Mouse (Mus musculus) heart, adult 2 months (tissue): ENCODE measurements around the gene D1Pas1. TPM values are rescaled to one million over a fixed set of nuclear protein-coding genes. Genes with fewer than 3 reads are reported as not detected.

Experiments used
- DNase-seq, 2 experiments: peaks; one replicate each; pipeline ENCODE4 v3.0.0; 2021
- H3K27ac ChIP-seq: fragments of 200-600 bp; 2 replicates; pipeline ENCODE4 v1.8.1; 2022
- H3K27me3 ChIP-seq: fragments of 200-500 bp; 2 replicates; pipeline ENCODE4 v1.6.1; 2012; ENCODE audit warnings: mild to moderate bottlenecking, low read length, inconsistent platforms, mixed read lengths; ENCODE audit not compliant: control insufficient read depth, insufficient read depth
- H3K36me3 ChIP-seq: fragments of 200-500 bp; 2 replicates; pipeline ENCODE4 v1.6.1; 2012; ENCODE audit warnings: low read length, inconsistent platforms; ENCODE audit not compliant: control insufficient read depth, insufficient read depth
- H3K4me1 ChIP-seq: fragments of 200-500 bp; 2 replicates; pipeline ENCODE4 v1.6.1; 2011; ENCODE audit warnings: low read length; ENCODE audit not compliant: control insufficient read depth, insufficient read depth
- H3K4me3 ChIP-seq: fragments of 200-600 bp; 2 replicates; pipeline ENCODE4 v1.8.1; 2022
- H3K79me2 ChIP-seq: fragments of 200-500 bp; replicated peaks from 2 replicates; pipeline ENCODE4 v1.6.1; 2012; ENCODE audit warnings: mild to moderate bottlenecking, inconsistent platforms, low read length, moderate library complexity, mixed read lengths; ENCODE audit not compliant: control insufficient read depth, insufficient read depth
- H3K9ac ChIP-seq: fragments of 200-500 bp; 2 replicates; pipeline ENCODE4 v1.6.1; 2012; ENCODE audit warnings: low read depth, mild to moderate bottlenecking, control low read depth, inconsistent platforms, low read length, mixed read lengths
- CTCF ChIP-seq: fragments of 200-600 bp; IDR thresholded peaks from 2 replicates; pipeline ENCODE4 v1.8.1; 2022; ENCODE audit warnings: antibody characterized with exemption, mild to moderate bottlenecking, moderate library complexity
- EP300 ChIP-seq: fragments of 200-500 bp; IDR thresholded peaks from 2 replicates; pipeline ENCODE4 v1.6.1; 2011; ENCODE audit warnings: low read depth, low read length, control low read depth; ENCODE audit not compliant: insufficient read depth
- POLR2A ChIP-seq: fragments of 200-500 bp; IDR thresholded peaks from 2 replicates; pipeline ENCODE4 v1.6.1; 2011; ENCODE audit warnings: mild to moderate bottlenecking, low read depth, low read length, control low read depth; ENCODE audit not compliant: insufficient read depth
- WGBS: fragments of 180-500 bp; shearing (Covaris S2); methylation state at CpG from one replicate; pipeline ENCODE4 v1.1.7; 2018; 5-methylcytosine and 5-hydroxymethylcytosine counted together
- intact Hi-C: fragments of 180-260 bp; cut with DNase I; formaldehyde crosslinking; loops from one replicate; pipeline ENCODE4 v1.15.1; 2025
- polyA plus RNA-seq: library from polyadenylated mRNA; depleted of rRNA; stranded (reverse); fragments of >200 nt; gene quantifications from 2 replicates; pipeline ENCODE4 v1.2.3, GENCODE M21; 2012
- total RNA-seq, 2 experiments: library from RNA; stranded (reverse); gene quantifications; 2 replicates each; pipeline ENCODE4 v1.2.3; 2021

Gene D1Pas1
- total and polyA plus RNA-seq, 3 experiments: 0.13 TPM; not detected in 2

DNA sequence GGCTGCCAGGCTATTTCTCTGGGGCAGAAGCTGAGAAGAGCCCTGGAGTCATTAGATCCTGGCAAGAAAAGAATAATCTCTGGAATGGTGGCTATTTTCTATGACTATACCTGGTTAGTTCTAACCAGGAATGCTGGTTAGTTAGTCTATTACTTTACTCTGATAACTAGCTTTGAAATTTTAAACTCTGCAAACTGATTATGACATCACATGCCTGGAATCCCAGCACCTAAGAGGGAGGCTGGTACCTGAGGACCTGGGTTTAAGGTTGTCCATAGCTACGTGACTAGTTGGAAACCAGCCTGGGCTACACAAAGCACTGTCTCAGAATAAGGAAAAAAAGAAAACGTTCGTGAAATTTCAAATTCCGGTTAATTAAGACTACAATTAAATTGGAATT lies 39.7 kb upstream of the D1Pas1 start:
- 79% methylated on average over 4 of the region's 4 CpGs for WGBS
- intact Hi-C loops: no loop called here
- no peak for TF ChIP-seq EP300
- TF ChIP-seq POLR2A: no peak
- no peak for TF ChIP-seq CTCF
- Histone ChIP-seq H3K4me3 (no peak overlapping the region), H3K36me3 (no peaks in the 10 kb centered on the region), H3K27me3 (no peaks in the 10 kb centered on the region), H3K79me2 (no peaks in the 10 kb centered on the region), H3K27ac (no peak overlapping the region), H3K4me1 (no peaks in the 10 kb centered on the region), H3K9ac (no peak overlapping the region)
- no peak for DNase-seq

DNA sequence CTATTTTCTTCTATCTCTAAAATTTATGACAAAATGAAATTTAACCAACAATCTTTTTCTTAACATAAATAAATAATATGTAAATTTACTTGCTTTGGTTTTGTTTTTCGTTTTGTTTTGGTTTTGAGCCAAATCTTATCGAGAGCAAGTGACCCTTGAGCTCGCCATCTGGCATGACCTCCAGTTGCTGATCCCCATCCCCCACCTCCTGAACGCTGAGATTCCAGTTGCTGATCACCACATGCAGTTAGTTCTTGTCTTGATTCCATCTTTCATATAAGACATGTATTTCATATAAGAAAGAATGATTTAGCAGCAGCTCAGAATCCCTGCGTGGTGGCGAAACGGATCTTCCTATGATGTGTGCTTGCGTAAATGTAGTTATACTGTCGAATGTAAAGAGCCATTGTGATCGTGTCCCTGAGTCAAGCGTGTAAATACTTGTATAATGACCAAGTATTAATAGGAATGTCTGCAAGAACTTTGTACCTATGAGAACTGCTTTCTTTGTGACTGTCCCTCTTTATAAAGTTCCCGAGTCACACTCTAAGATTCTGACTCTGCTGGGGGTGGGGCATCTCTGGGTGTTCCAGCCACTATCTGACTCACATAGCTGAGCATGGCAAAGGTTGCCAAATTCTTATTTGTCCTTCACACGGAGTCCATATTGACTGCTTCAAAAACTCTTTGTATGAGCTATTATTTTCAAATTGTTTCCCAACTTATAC lies 36.9 kb upstream of the D1Pas1 start:
- no peak for DNase-seq
- Histone ChIP-seq H3K36me3 (no peaks in the 10 kb centered on the region), H3K79me2 (no peaks in the 10 kb centered on the region), H3K27ac (no peak overlapping the region), H3K27me3 (no peaks in the 10 kb centered on the region), H3K4me3 (no peak overlapping the region), H3K9ac (no peak overlapping the region), H3K4me1 (no peaks in the 10 kb centered on the region)
- 68% methylated on average over 13 of the region's 13 CpGs for WGBS
- TF ChIP-seq CTCF (no peak), POLR2A (no peak), EP300 (no peak)
- intact Hi-C loops: no loop called here

DNA sequence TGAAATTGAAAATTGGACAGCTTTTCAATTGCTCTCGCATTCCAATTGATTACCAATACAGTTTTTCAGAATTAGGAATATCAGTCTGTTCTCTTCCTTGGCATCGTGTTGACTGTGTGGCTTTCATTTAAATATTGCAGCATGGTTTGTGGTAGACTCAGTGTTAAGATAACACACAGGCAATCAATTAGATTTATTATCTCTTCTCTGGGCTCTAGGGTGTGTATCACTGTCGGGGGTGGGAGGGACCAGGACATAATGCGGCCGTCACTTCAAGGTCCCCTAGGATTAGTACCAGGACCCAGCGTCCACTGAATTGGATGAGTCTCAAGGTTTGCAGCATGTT lies 36.4 kb upstream of the D1Pas1 start:
- Histone ChIP-seq H3K79me2 (no peaks in the 10 kb centered on the region), H3K9ac (no peak overlapping the region), H3K4me3 (no peak overlapping the region), H3K27me3 (no peaks in the 10 kb centered on the region), H3K4me1 (no peaks in the 10 kb centered on the region), H3K27ac (no peak overlapping the region), H3K36me3 (no peaks in the 10 kb centered on the region)
- intact Hi-C loops: no loop called here
- no peak for TF ChIP-seq CTCF
- no peak for TF ChIP-seq EP300
- no peak for TF ChIP-seq POLR2A
- DNase-seq: no peak
- 83% methylated on average over 6 of the region's 6 CpGs for WGBS

DNA sequence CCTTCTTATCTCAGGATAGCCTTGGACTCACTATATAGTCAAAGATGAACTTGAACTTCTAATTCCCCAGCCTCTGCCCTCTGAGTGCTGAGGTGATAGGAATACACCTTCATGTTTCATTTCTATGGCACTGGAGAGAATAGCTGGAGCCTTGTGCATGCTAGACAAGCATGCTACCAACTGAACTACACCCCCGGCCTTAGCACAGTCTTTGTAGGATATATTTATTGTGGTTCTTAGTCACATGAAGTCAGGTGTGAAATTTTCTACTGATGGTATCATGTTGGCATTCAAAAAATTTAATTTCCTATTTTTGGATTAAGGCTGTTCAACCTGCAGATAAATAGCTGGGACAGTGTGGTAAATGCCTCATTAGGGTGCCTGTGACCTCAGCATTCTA lies 33.0 kb upstream of the D1Pas1 start:
- Histone ChIP-seq H3K27ac (no peak overlapping the region), H3K9ac (no peak overlapping the region), H3K4me1 (no peaks in the 10 kb centered on the region), H3K4me3 (no peak overlapping the region), H3K36me3 (no peaks in the 10 kb centered on the region), H3K27me3 (no peaks in the 10 kb centered on the region), H3K79me2 (no peaks in the 10 kb centered on the region)
- TF ChIP-seq CTCF (no peak), POLR2A (no peak), EP300 (no peak)
- WGBS: 97% methylated on average over 1 of the region's 1 CpGs
- no peak for DNase-seq
- intact Hi-C loops: no loop called here

DNA sequence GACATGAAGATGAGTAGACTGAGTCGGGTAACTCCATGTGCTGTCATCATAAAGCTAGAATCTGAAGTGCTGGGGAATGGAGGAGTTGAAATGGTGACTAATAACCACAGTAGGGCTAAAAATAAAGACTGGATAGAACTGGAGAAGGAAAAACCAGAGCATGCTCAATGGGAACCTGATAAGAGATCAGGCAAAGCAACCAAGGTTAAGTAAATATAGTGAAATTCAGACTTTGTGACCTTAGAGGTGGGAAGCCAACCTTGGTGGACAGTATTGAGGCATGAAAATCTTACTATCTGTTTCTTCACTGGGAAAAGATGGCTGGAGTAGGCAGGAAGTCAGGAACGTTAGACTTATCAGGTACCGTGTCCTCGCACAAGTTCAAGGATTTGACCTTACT lies 14.8 kb upstream of the D1Pas1 start:
- WGBS: 49% methylated on average over 4 of the region's 4 CpGs
- DNase-seq: no peak
- Histone ChIP-seq H3K4me1 (no peaks in the 10 kb centered on the region), H3K36me3 (no peaks in the 10 kb centered on the region), H3K9ac (no peak overlapping the region), H3K27ac (no peak overlapping the region), H3K79me2 (no peaks in the 10 kb centered on the region), H3K27me3 (no peaks in the 10 kb centered on the region), H3K4me3 (no peak overlapping the region)
- intact Hi-C loops: no loop called here
- TF ChIP-seq EP300 (no peak), CTCF (no peak), POLR2A (no peak)

DNA sequence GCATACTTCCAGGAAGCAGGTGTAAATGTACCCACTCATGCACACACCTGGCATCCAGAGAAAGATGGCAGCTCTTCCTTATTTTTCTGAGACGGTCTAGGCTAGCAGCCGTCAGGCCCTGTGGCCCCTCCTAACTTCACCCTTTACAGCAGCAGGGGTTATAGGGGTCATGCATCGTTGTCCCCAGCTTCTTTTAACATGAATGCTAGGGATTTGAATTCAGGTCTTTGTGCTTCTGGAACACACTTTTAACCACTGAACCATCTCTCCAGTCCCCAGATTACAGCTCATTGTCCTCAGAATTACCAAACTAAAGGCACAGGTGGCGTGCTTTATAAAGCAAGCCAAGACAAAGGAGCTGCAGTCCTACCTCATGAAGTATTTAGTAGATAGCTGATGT lies 12.6 kb upstream of the D1Pas1 start:
- no peak overlapping the region for H3K27ac ChIP-seq
- intact Hi-C loops: no loop called here
- no peak overlapping the region for H3K4me3 ChIP-seq
- H3K36me3 ChIP-seq: no peaks in the 10 kb centered on the region
- no peak for DNase-seq
- TF ChIP-seq EP300 (no peak), CTCF (no peak), POLR2A (no peak)
- no peaks in the 10 kb centered on the region for H3K79me2 ChIP-seq
- H3K9ac ChIP-seq: no peak overlapping the region
- 87% methylated on average over 4 of the region's 4 CpGs for WGBS
- no peaks in the 10 kb centered on the region for H3K4me1 ChIP-seq
- no peaks in the 10 kb centered on the region for H3K27me3 ChIP-seq
